Mouse (Mus musculus) G1E (cell line): Measurements from ENCODE around the gene Gm9945. TPM values are rescaled to one million over a fixed set of nuclear protein-coding genes. Genes with fewer than 3 reads are reported as not detected.

Experiments used
- ATAC-seq: 2 replicates; pipeline ENCODE4 v1.8.0; 2016; ENCODE audit warnings: mild to moderate bottlenecking; ENCODE audit not compliant: insufficient number of reproducible peaks, poor library complexity, low FRiP score, severe bottlenecking; ENCODE audit errors: extremely low read depth
- DNase-seq: peaks from one replicate; pipeline ENCODE4 v3.0.0; 2012; ENCODE audit warnings: low spot score
- H3K27me3 ChIP-seq: 2 replicates; pipeline ENCODE4 v1.6.1; 2012; ENCODE audit warnings: mild to moderate bottlenecking, low read length, inconsistent platforms; ENCODE audit not compliant: insufficient read depth
- H3K36me3 ChIP-seq: replicated peaks from 2 replicates; pipeline ENCODE3; 2012; ENCODE audit warnings: mild to moderate bottlenecking, inconsistent platforms
- H3K4me1 ChIP-seq: 2 replicates; pipeline ENCODE4 v1.6.1; 2012; ENCODE audit warnings: low read depth, low read length, inconsistent platforms, mixed read lengths; ENCODE audit not compliant: insufficient read depth
- H3K4me3 ChIP-seq: 2 replicates; pipeline ENCODE4 v1.5.1; 2012; ENCODE audit warnings: low read depth, mild to moderate bottlenecking, inconsistent platforms, low read length, moderate library complexity, mixed read lengths
- H3K9me3 ChIP-seq: replicated peaks from 2 replicates; pipeline ENCODE4 v1.6.1; 2012; ENCODE audit warnings: inconsistent platforms
- CTCF ChIP-seq: IDR thresholded peaks from 2 replicates; pipeline ENCODE4 v1.5.1; 2012; ENCODE audit warnings: low read depth, low read length, inconsistent platforms, mixed read lengths
- GATA1 ChIP-seq: IDR thresholded peaks from 2 replicates; pipeline ENCODE4 v1.6.1; 2012; ENCODE audit warnings: borderline replicate concordance, low read length, inconsistent platforms, mixed read lengths
- GATA2 ChIP-seq: IDR thresholded peaks from 2 replicates; pipeline ENCODE4 v1.6.1; 2012; ENCODE audit warnings: low read depth, low read length, inconsistent platforms, borderline replicate concordance
- POLR2AphosphoS5 ChIP-seq: IDR thresholded peaks from 2 replicates; pipeline ENCODE4 v1.6.1; 2012; ENCODE audit warnings: low read depth, low read length, inconsistent platforms; ENCODE audit not compliant: insufficient replicate concordance
- TAL1 ChIP-seq: conservative IDR thresholded peaks from 2 replicates; pipeline ENCODE4 v1.6.1; 2012; ENCODE audit warnings: low read depth, low read length, inconsistent platforms, mixed read lengths
- polyA plus RNA-seq: library from polyadenylated mRNA; stranded (reverse); fragments of >175 nt; gene quantifications from 2 replicates; pipeline ENCODE4 v1.2.3, GENCODE M21; 2012
- total RNA-seq, 2 experiments: library from RNA; stranded (forward) in 1 of 2; stranded (reverse) in 1 of 2; fragments of 200-1000 nt in 1 of 2; fragments of >200 nt in 1 of 2; fragmentation: Nextera tagmentation in 1 of 2; gene quantifications; 2 replicates each; pipeline ENCODE4 v1.2.3; 2014 to 2017

Gm9945 gene
- total and polyA plus RNA-seq, 3 experiments: 0.27 to 0.76 TPM; not detected in 1

DNA sequence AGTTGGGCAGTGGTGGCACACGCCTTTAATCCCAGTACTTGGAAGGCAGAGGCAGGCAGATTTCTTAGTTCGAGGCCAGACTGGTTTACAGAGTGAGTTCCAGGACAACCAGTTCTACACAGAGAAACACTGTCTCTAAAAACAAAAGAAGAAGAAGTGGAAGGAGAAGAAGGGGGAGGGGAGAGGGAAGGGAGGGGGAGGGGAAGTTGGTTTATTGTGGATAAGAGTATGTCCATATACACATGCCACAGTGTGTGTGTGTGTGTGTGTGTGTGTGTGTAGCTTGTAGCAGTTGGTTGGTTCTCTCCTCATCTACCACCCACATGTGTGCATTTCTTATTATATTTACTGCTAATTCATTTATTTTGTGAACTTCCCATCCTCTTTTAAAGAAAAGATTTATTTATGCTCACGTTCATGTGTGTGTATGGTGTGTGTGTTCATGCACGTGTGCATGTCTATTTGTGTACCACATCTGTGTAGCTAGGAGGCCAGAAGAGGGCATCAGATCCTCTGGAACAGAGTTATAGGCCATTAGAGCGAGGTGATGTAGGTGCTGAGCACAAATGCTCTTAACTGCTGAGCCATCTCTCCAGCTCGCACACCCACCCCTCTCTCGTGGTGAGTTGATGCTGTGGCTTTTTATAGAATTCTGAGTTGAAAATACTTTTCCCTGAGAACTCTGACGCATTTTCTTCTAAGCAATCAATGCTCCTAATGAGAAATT is 22.2 kb downstream of the Gm9945 start:
- ATAC-seq: no peak

DNA sequence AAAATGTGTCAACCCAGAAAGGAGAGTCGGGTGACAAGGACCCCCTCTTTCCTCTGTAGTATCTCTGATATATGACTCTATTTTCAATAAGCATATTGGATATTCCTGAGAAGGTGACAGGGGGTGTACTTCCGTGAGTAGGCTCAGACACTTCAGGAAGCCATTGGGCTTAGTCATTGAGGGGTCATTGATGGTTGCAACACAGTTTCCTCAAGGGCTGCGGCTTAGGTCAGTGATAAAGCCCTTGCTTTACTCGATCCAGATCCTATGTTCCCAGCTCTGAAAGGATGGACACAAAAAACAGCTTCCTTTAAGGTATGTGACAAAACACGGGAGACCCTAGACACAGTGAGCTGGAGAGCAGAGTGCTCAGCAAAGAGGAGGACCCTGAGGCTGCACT is 23.8 kb downstream of the Gm9945 start:
- no peaks in the 10 kb centered on the region for H3K36me3 ChIP-seq
- TF ChIP-seq POLR2AphosphoS5 (no peak), CTCF (no peak), TAL1 (no peak), GATA2 (no peak), GATA1 (no peak)
- DNase-seq (no peak), ATAC-seq (no peak)
- H3K4me1 ChIP-seq: peaks cover 44% of the 10 kb centered on the region
- H3K27me3 ChIP-seq: peaks cover 9% of the 10 kb centered on the region; the same call in 1 of the 2 replicates
- no peak overlapping the region for H3K4me3 ChIP-seq
- H3K9me3 ChIP-seq: no peaks in the 10 kb centered on the region

More for the DNA sequence above, 22.2 kb downstream of the Gm9945 start:
- no peak for DNase-seq
- no peak for TF ChIP-seq POLR2AphosphoS5
- no peak for TF ChIP-seq CTCF
- no peak for TF ChIP-seq GATA1
- no peak for TF ChIP-seq GATA2
- no peak for TF ChIP-seq TAL1
- no peak overlapping the region for H3K4me3 ChIP-seq
- peaks cover 12% of the 10 kb centered on the region for H3K27me3 ChIP-seq
- no peaks in the 10 kb centered on the region for H3K9me3 ChIP-seq
- peaks cover 38% of the 10 kb centered on the region for H3K4me1 ChIP-seq
- no peaks in the 10 kb centered on the region for H3K36me3 ChIP-seq

DNA sequence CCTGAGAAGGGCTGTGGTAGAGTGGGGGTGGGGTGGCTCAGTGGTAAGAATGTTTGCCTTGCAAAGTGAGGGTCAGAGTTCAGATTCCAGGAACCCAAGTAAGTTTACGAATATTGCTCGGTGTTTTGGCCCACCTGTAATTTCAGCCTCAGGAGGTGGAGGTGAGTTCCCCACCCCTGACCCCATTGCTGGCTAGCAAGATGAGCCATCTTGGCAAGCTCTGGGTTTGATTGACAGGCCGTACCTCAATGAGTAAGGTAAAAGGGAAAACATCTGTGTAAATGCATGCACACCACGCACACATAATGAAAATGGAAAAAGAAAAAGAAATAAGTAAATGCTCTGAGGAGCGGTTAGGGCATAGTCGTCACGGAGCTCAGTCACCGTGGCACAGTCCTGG is 24.4 kb downstream of the Gm9945 start:
- TF ChIP-seq GATA2 (no peak), TAL1 (no peak), CTCF (no peak), GATA1 (no peak), POLR2AphosphoS5 (no peak)
- DNase-seq (no peak), ATAC-seq (no peak)
- H3K27me3 ChIP-seq: peaks cover 8% of the 10 kb centered on the region; the same call in 1 of the 2 replicates
- no peaks in the 10 kb centered on the region for H3K36me3 ChIP-seq
- peaks cover 43% of the 10 kb centered on the region for H3K4me1 ChIP-seq
- no peaks in the 10 kb centered on the region for H3K9me3 ChIP-seq
- H3K4me3 ChIP-seq: no peak overlapping the region

DNA sequence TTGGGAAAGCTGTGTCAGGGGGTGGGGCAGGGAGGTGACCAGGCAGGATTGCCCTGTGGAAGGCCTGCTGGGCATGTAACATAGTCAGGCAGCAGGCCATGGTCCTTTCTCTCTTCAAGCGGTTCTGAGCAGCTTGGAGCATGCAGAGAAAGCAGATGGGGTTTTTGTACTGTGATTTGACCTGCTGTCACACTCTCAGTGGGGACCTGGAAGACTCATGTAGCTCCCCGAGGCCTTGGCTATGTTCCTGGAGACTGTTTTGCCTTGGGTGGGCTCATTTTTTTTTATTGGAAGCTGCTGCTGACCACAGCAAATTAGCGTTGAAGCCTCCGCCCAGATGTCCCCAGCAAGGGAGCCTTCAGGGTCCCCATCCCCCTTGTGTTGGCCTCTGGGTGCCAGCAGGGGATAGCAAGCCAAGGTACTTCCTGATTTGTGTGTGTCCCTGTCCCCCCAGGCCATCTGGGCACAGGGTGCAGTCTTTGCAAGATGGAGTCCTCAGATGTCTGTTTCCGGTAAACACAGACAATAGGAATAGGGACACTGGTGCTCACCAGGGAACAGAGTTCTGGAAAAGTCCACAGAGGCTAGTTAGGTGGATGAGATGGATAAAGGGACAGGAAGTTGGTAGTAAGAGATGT is 25.2 kb downstream of the Gm9945 start:
- ATAC-seq: no peak

DNA sequence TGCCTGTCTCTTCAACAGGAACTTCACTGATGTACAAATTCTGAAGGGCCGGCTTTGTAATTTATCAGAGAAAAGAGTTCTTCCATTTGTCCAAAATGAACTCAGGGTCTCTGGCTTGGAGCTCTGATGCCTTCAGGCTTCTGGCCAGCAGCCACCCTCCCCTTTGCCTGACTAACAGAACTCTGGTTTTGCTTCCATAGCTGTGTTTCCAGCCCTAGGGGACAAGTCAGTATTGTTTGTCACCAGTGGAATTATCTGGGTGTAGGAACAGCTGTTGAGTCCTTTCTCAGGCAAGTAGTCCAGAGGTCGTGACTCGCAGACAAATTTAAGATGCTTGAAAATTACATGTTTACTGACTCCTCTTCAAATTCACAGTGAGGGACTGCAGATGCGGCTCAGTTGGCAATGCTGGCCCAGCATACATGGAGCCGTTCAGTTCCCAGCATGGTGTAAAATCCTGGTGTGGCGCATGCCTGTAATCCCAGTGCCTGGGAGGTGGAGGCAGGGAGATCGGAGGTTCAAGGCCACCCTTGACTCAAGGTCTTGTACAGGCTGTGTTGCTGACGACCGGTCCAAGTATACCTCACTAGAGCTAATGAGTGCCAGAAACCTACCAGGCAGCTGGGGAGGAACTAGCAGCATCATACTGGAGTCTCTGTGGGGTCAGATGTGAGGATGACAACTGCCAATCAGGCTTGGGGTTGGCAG is 27.3 kb downstream of the Gm9945 start:
- Histone ChIP-seq H3K36me3 (no peaks in the 10 kb centered on the region), H3K27me3 (no peaks in the 10 kb centered on the region; the same call in 1 of the 2 replicates), H3K4me1 (peaks cover 26% of the 10 kb centered on the region), H3K4me3 (no peak overlapping the region), H3K9me3 (no peaks in the 10 kb centered on the region)
- DNase-seq (no peak), ATAC-seq (no peak)
- no peak for TF ChIP-seq POLR2AphosphoS5
- no peak for TF ChIP-seq GATA1
- TF ChIP-seq TAL1: no peak
- TF ChIP-seq GATA2: no peak
- TF ChIP-seq CTCF: no peak

More for the DNA sequence above, 25.2 kb downstream of the Gm9945 start:
- DNase-seq: no peak
- Histone ChIP-seq H3K36me3 (no peaks in the 10 kb centered on the region), H3K27me3 (peaks cover 4% of the 10 kb centered on the region; the same call in 1 of the 2 replicates), H3K4me3 (no peak overlapping the region), H3K4me1 (peaks cover 40% of the 10 kb centered on the region), H3K9me3 (no peaks in the 10 kb centered on the region)
- TF ChIP-seq TAL1 (no peak), CTCF (no peak)

DNA sequence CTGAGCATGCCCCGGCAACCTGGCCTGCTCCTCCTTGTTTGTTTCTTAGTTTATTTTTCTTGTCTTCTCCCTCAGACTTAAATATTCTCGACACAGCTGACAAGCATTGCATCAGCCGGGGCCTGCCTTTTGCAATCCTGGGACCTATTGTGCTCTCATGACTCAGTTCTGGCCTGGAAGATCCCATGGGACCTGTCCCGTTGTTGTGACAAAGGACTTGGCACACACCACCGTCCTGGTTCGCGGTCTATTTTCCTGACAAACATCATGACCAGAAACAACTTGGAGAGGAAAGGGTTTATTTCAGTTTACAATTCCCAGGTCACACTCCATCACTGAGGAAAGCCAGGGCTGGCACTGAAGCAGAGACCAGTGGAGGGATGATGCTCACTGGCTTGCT is 28.2 kb downstream of the Gm9945 start:
- H3K4me1 ChIP-seq: peaks cover 20% of the 10 kb centered on the region
- H3K27me3 ChIP-seq: no peaks in the 10 kb centered on the region; the same call in 1 of the 2 replicates
- TF ChIP-seq GATA2 (no peak), TAL1 (no peak), GATA1 (no peak), POLR2AphosphoS5 (no peak), CTCF (no peak)
- H3K4me3 ChIP-seq: no peak overlapping the region
- no peaks in the 10 kb centered on the region for H3K36me3 ChIP-seq
- H3K9me3 ChIP-seq: no peaks in the 10 kb centered on the region
- DNase-seq (no peak), ATAC-seq (no peak)
